Mouse (Mus musculus) MEL (cell line): ENCODE measurements at regions not wholly inside any gene's neighbourhood (a gene's known extent, or its start where the extent isn't known, plus 50 kb on each side); places are given as distances from the start of the nearest gene placed in this dataset.

ENCODE experiments used
- BHLHE40 ChIP-seq: IDR thresholded peaks from 2 replicates; pipeline ENCODE4 v1.6.1; 2012; ENCODE audit warnings: low read depth, mild to moderate bottlenecking, inconsistent platforms, low read length, improper control_type of control experiment, borderline replicate concordance
- CHD1 ChIP-seq: IDR thresholded peaks from 2 replicates; pipeline ENCODE4 v1.6.1; 2012; ENCODE audit warnings: low read depth, mild to moderate bottlenecking, inconsistent platforms, low read length, improper control_type of control experiment
- CTCF ChIP-seq, 3 experiments: IDR thresholded peaks in 2 of 3; conservative IDR thresholded peaks in 1 of 3; 2 replicates each; pipeline ENCODE4 v1.5.1; 2011 to 2012; ENCODE audit warnings: low read length in 3 of 3, low read depth in 2 of 3, mild to moderate bottlenecking in 2 of 3, improper control_type of control experiment in 1 of 3, inconsistent platforms in 1 of 3, mixed read lengths in 1 of 3, moderate library complexity in 1 of 3; ENCODE audit not compliant: control insufficient read depth in 1 of 3, insufficient read depth in 1 of 3, poor library complexity in 1 of 3, severe bottlenecking in 1 of 3
- EP300 ChIP-seq, 2 experiments: IDR thresholded peaks; 2 replicates each; pipeline ENCODE4 v1.6.1; 2011; ENCODE audit warnings: improper control_type of control experiment in 2 of 2, low read length in 2 of 2, low read depth in 1 of 2, mild to moderate bottlenecking in 1 of 2
- GATA1 ChIP-seq: IDR thresholded peaks from 2 replicates; pipeline ENCODE4 v1.6.1; 2011; ENCODE audit warnings: low read depth, low read length, improper control_type of control experiment
- HCFC1 ChIP-seq: IDR thresholded peaks from 2 replicates; pipeline ENCODE4 v1.6.1; 2012; ENCODE audit warnings: low read depth, mild to moderate bottlenecking, inconsistent platforms, low read length, improper control_type of control experiment, moderate library complexity
- KAT2A ChIP-seq: conservative IDR thresholded peaks from 2 replicates; pipeline ENCODE4 v1.6.1; 2012; ENCODE audit warnings: low read depth, low read length, improper control_type of control experiment, inconsistent platforms
- NELFE ChIP-seq: IDR thresholded peaks from 2 replicates; pipeline ENCODE4 v1.6.1; 2011; ENCODE audit warnings: low read depth, low read length, improper control_type of control experiment
- NRF1 ChIP-seq: IDR thresholded peaks from 2 replicates; pipeline ENCODE4 v1.6.1; 2014; ENCODE audit warnings: low read depth, mild to moderate bottlenecking, inconsistent platforms, low read length, improper control_type of control experiment, moderate library complexity; ENCODE audit not compliant: poor library complexity, insufficient read depth, severe bottlenecking
- POLR2A ChIP-seq, 2 experiments: IDR thresholded peaks; 2 replicates each; pipeline ENCODE4 v1.6.1; 2011 to 2012; ENCODE audit warnings: low read length in 2 of 2, mild to moderate bottlenecking in 2 of 2, control low read depth in 1 of 2, improper control_type of control experiment in 1 of 2, low read depth in 1 of 2, moderate library complexity in 1 of 2; ENCODE audit not compliant: control insufficient read depth in 1 of 2, insufficient read depth in 1 of 2, poor library complexity in 1 of 2
- TAL1 ChIP-seq: IDR thresholded peaks from 2 replicates; pipeline ENCODE4 v1.6.1; 2012; ENCODE audit warnings: mild to moderate bottlenecking, inconsistent platforms, low read length, moderate library complexity, mixed read lengths
- USF2 ChIP-seq, 2 experiments: IDR thresholded peaks; 2 replicates each; pipeline ENCODE4 v1.6.1; 2011 to 2012; ENCODE audit warnings: improper control_type of control experiment in 2 of 2, low read length in 2 of 2, borderline replicate concordance in 1 of 2, inconsistent platforms in 1 of 2, low read depth in 1 of 2, mild to moderate bottlenecking in 1 of 2; ENCODE audit not compliant: insufficient read depth in 1 of 2
- ZKSCAN1 ChIP-seq: IDR thresholded peaks from 2 replicates; pipeline ENCODE4 v1.6.1; 2012; ENCODE audit warnings: low read depth, mild to moderate bottlenecking, inconsistent platforms, low read length, improper control_type of control experiment, moderate library complexity
- ZMIZ1 ChIP-seq: IDR thresholded peaks from 2 replicates; pipeline ENCODE4 v1.6.1; 2012; ENCODE audit warnings: low read depth, mild to moderate bottlenecking, inconsistent platforms, low read length, improper control_type of control experiment, moderate library complexity

GRCm38 (mm10) chr4:70011491-70012219 is 398.6 kb downstream of the Cdk5rap2 start:
- TF ChIP-seq CTCF (IDR thresholded peaks at IDR 0.05 in 2 of 3, conservative IDR thresholded peaks at IDR 0.05 in 1 of 3; ENCODE audit: control insufficient read depth in 1 of 3, insufficient read depth in 1 of 3, low read depth in 2 of 3, low read length in 3 of 3, poor library complexity in 1 of 3, severe bottlenecking in 1 of 3), result no peak
- TF ChIP-seq HCFC1, result no peak
- TF ChIP-seq EP300 (IDR thresholded peaks at IDR 0.05; ENCODE audit: low read depth in 1 of 2, low read length in 2 of 2), result no peak
- no peak for TF ChIP-seq BHLHE40
- TF ChIP-seq CHD1, result no peak
- no peak for TF ChIP-seq USF2 (IDR thresholded peaks at IDR 0.05; ENCODE audit: borderline replicate concordance in 1 of 2, insufficient read depth in 1 of 2, low read depth in 1 of 2, low read length in 2 of 2)
- no peak for TF ChIP-seq KAT2A
- no peak for TF ChIP-seq NRF1
- no peak for TF ChIP-seq TAL1
- no peak for TF ChIP-seq ZMIZ1
- TF ChIP-seq ZKSCAN1, result no peak
- TF ChIP-seq GATA1, result no peak
- no peak for TF ChIP-seq POLR2A (IDR thresholded peaks at IDR 0.05; ENCODE audit: control insufficient read depth in 1 of 2, insufficient read depth in 1 of 2, low read depth in 1 of 2, low read length in 2 of 2, poor library complexity in 1 of 2)
- no peak for TF ChIP-seq NELFE
